Mouse (Mus musculus): ENCODE measurements around the gene Slc30a10. TPM values are rescaled to one million over a fixed set of nuclear protein-coding genes. Genes with fewer than 3 reads are reported as not detected.

The Slc30a10 gene
- total RNA-seq (2023), result not detected

GRCm38 (mm10) chr1:185454575-185454954 is at the start of gene Slc30a10:
Gene Slc30a10, plus strand, starts transcription at chr1:185454848.

Other genes starting within 250 kb of the Slc30a10 start
- 32.3 TPM for gene Iars2, start 125.5 kb upstream of the Slc30a10 start, total RNA-seq (2023)
- gene Bpnt1, start 122.7 kb upstream of the Slc30a10 start, total RNA-seq (2023), result 25.9 TPM
- gene Eprs, start 91.8 kb upstream of the Slc30a10 start, total RNA-seq (2023), result 106 TPM

Data from CD4-positive naive resting alpha-beta T cell, adult 57 days (primary cell).